Mouse (Mus musculus) naive thymus-derived CD4-positive, alpha-beta T cell, adult 2 months (primary cell): Measurements from ENCODE around the gene Cracr2b.

Experiments used
- DNase-seq: peaks from one replicate; pipeline ENCODE4 v3.0.0-alpha.2; 2011; ENCODE audit warnings: low read depth

Gene Cracr2b

GRCm38 (mm10) chr7:141469901-141470636 is 9.2 kb downstream of the Cracr2b start:
- no peak for DNase-seq

DNA sequence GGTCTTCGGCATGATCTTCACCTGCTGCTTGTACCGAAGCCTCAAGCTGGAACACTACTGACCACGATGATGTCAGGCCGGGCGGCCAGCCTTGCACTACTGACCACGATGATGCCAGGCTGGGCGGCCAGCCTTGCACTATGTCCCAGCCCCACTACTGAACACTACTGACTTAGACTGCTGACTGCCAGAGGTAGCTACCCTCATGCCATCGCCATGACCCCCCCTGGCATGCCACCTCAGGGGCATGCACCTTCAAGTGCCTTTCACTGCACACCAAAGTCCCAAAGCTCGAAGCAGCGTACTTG is 9.7 kb downstream of the Cracr2b start:
- DNase-seq = no peak

DNA sequence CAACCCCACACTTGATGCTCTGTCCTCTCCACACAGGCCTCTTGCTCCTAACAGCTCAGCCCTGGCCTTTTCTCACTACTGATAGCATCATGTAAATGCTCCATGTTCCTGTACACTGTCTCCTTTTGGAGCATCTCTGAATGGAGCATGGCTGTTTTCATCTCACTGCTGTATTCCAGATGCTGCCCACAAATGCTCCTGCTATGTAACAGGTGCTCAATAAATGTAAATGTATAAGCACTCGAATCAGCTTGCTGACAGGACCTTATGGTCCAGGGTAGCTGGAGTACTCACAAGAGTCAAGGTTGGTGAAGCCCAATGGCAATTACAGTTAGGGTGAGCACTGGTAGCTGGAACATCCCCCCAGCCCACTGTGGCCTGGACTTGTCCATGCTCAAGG is 10.3 kb downstream of the Cracr2b start:
- DNase-seq = no peak

- DNase-seq = no peak
Observed at GRCm38 (mm10) chr7:141472226-141472625, 11.3 kb downstream of the Cracr2b start.

- DNase-seq = no peak
Observed at GRCm38 (mm10) chr7:141472763-141473162, 11.9 kb downstream of the Cracr2b start.

GRCm38 (mm10) chr7:141474160-141474559 is 13.3 kb downstream of the Cracr2b start:
- DNase-seq = no peak

GRCm38 (mm10) chr7:141475011-141475804 is 14.3 kb downstream of the Cracr2b start, which contains the start of the genes Polr2l and Tspan4:
Gene Polr2l, minus strand, starts transcription at chr7:141475132.
Gene Tspan4, plus strand, starts transcription at chr7:141475240.
- peak; percentile 93 for DNase-seq

DNA sequence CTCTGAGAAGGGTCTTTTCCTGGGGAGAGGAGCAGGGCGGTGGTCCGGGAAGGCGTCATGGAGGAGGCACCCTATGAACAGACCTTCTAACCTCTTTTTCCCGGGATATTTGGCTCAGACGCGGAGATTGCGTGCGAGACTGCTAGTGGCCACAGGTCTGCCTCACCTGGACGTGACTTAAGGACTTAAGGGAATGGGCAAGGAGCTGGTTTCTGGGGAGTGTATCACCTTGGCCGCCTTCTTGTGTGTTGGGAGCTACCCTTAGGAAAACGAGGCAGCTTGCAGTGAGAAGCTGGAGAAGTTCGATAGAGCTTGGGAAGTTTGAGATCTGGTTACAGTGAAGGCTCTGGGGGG is 14.9 kb downstream of the Cracr2b start:
- peak; percentile 38 for DNase-seq

DNA sequence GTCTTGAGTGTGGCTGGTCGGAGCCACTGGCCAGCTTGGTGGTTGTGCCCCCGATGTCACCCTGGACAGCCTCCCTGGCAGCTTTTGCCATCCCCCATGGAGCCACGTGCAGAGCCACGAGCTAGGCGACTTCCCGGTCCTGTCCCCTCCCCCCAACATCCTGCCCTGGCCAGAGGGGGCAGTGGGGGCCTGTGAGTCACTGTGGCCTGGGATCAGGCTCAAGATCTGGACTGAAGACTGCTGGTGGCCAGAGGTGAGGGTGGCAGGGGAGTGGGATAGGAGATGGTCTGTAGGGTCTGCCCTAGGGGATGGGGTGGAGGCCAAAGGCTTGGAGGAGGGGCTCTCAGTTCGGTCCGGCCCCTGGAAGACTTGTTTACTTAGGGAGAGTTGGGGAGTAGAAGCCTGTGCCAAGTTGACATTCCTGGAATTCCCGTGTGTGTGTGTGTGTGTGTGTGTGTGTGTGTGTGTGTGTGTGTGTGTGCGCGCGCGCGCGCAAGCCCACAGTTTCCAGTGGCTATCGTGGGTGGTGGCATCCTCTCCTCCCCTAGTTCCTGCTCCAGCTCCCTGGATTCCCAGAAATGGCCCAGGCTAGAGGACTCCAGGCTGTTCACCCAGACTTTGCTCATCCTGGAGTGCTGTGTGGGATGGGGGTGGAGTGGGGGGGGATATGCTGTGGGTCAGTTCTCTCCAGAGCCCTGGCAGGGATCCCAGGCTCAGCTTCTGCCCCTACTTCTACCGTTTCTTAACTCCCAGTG is 15.5 kb downstream of the Cracr2b start:
- DNase-seq = peak; percentile 48

GRCm38 (mm10) chr7:141476981-141477370 is 16.1 kb downstream of the Cracr2b start:
- DNase-seq = no peak

DNA sequence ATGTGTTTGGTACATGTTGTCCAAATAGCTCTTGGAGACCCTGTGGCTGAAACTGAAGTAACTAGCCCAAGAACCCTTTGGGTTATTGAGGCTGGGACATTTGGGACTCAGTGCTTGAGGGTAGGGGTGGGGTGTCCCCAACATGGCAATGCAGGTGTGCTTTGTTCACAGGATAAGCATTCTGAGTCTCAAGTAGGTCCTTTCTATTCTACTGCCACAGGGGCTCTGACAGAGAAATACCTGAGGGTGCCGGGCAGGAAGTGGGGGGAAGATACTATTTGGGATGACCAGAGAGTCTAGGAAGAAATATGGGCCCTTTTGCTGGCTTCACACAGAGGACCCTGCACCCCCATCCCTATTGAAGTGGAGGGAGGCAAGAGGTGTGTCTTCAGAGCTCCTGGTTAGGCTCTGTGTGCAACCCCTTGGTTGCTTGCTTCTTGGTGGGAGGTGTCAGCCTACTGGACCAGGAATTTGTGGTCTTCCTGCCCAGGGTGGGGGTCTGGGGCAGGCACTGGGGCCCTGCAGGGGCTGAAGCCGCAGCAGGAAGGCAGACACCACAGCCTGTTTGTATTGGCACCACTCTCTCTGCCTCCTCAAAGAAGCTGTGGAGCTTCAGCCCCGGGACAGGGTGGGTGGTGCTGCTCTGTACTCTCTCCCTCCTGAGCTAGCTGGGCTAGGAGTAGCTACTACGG is 16.8 kb downstream of the Cracr2b start:
- peak; percentile 33 for DNase-seq

GRCm38 (mm10) chr7:141478270-141478748 is 17.4 kb downstream of the Cracr2b start:
- DNase-seq = peak; percentile 17

DNA sequence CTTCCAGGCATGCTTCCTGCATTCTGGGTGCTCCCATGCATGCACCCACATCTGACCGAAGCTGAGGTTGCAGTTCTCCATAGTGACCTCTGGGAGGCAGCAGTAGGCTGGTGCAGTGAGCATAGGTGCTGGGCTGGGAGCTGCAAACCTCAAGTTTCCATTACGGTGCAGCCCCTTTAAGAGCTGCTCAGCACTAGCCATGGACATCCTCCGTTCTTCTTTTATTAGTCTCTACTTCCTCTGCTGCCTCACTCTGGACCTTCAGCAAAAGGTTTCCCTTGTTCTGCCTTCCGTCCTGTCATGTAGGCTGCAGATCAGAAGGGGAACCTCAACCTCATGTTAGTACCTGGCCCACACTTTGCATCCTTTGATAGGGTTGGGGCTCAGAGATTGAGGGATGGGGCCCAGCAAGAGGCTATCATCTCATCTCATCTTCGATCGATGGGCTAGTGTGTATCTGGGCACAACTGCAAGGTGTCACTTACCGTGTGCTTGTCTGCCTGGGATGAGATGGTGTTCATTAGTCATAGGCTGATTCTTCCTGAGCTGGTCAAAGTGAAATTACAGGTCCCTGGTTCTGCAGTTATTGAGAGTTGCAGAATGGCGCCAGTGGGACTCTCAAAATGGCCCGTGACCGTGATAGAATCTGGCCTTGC is 20.1 kb downstream of the Cracr2b start:
- DNase-seq = peak; percentile 91

DNA sequence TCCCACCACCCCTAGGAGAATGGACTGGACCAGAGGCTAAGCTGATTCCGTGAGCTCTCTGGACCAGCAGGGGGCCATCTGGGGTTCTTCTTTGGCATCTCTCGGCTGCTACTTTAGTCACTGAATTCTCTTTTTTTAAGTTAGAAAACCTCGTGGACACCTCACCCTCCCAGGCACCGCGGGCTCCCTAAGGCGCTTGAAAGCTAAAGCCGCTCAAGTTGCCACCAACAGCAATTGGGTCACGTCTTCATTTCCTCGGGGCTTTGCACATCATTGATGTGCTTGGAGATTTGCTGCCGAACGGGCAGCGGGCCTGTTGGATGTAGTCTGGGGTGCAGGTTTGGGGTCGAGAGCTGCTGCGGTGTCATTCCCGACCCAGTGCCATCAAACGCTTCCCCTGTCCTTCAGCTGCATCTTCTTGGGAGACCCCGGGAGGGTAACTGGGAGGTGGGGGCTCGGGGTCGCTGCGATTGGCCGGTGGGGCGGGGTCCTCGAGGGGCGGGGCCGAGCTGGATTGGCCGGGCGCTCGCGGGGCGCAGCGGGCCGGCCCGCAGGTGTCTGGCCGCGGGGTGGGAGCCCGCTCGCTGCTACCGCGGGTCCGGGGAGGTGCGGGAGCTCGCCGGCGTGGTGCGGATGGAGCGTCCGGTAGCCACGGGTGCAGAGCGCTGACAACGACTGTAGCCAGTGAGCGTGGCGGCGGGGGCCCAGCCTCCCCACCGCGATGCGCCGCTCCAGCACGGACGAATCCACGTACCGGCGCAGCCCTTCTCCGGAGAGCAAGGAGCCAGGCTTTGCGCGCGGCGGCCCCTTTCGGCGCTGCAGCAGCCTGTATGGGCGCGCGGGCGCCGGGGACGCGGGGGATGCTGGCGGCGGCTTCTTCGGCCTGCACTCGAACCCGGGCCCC is 20.9 kb downstream of the Cracr2b start:
- peak; percentile 69 for DNase-seq

- peak; percentile 13 for DNase-seq
Observed at GRCm38 (mm10) chr7:141482531-141483024, 21.7 kb downstream of the Cracr2b start.

GRCm38 (mm10) chr7:141483114-141483653 is 22.3 kb downstream of the Cracr2b start:
- no peak for DNase-seq

GRCm38 (mm10) chr7:141484186-141485120 is 23.6 kb downstream of the Cracr2b start:
- no peak for DNase-seq

DNA sequence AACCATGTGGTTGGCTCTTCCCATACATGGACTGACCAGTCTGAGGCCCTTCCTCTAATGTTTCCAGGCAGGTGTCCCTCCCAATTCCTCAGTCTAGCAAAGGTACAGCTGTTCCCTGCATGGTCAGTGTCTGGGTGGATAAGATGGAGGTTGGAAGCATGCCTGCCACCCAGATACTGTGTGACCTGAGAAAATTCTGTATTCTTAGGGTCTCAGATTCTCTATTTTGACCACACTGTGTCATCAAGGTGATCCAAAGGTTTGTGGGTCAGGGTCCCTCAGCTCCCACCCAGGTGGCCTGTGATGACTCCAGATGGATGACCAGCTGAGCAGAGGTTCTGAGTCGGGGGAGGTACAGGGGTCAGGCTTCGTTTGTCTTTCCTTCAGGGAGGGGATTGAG is 24.3 kb downstream of the Cracr2b start:
- DNase-seq = no peak

- DNase-seq = no peak
Observed at GRCm38 (mm10) chr7:141485606-141486005, 24.7 kb downstream of the Cracr2b start.
